Mouse (Mus musculus): ENCODE results near the gene Gm13283.
"Not testable (repeated sequence)": the region's sequence is repeated elsewhere in the genome, so short reads cannot be mapped to it uniquely, and the experiment has no call there.

DNA sequence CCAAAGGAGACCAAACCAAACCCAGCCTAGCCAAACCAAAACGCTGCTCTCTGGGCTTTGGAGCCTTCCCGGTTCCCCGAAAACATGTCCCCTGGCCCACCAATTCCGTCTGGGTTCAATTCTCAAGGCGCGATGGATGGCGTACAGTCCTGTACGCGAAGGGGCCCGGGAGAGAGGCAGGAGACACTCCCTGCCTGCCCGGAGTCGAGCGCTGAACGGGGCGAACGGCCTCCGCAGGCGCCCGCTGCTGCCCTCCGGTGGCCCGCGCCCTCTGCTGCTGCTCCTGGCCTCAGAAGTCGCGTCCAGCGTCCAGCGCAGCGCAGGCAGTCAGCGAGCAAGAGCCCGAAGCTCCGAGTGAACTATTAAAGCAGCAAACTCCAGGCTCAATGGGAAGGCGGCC lies 22.4 kb downstream of the Gm13283 start:
- TF ChIP-seq MAX (IDR thresholded peaks at IDR 0.05); CEBPB (IDR thresholded peaks at IDR 0.05; ENCODE audit: low read depth); CTCF (IDR thresholded peaks at IDR 0.05; ENCODE audit: control insufficient read depth, insufficient read depth, insufficient read length); MYOG (IDR thresholded peaks at IDR 0.05; ENCODE audit: control insufficient read depth, extremely low read depth, insufficient read length); USF1 (IDR thresholded peaks at IDR 0.05; ENCODE audit: low read depth); MYOD1 (IDR thresholded peaks at IDR 0.05; ENCODE audit: control insufficient read depth, insufficient read length, low read depth): not testable (repeated sequence)
